Mouse (Mus musculus) 416B (cell line): ENCODE measurements around the gene Akap7.

ENCODE experiments used
- DNase-seq: peaks from one replicate; pipeline ENCODE4 v3.0.0; 2011; ENCODE audit warnings: low read depth

The Akap7 gene

GRCm38 (mm10) chr10:25257466-25257865, 50.2 kb downstream of the Akap7 start:
- DNase-seq = no peak

GRCm38 (mm10) chr10:25253474-25253873, 54.2 kb downstream of the Akap7 start:
- peak; percentile 29 for DNase-seq

- DNase-seq = peak; percentile 64
These were observed 54.7 kb downstream of the Akap7 start for GRCm38 (mm10) chr10:25253006-25253405.

- DNase-seq = peak; percentile 79
These were observed 57.6 kb downstream of the Akap7 start for GRCm38 (mm10) chr10:25250108-25250507.

GRCm38 (mm10) chr10:25246173-25246572, 61.5 kb downstream of the Akap7 start:
- DNase-seq = peak; percentile 52

GRCm38 (mm10) chr10:25239156-25239555, 68.5 kb downstream of the Akap7 start:
- peak; percentile 41 for DNase-seq

- DNase-seq = no peak
These were observed 73.6 kb downstream of the Akap7 start for GRCm38 (mm10) chr10:25234080-25234479.

- no peak for DNase-seq
These were observed 75.0 kb downstream of the Akap7 start for GRCm38 (mm10) chr10:25232700-25233099.

GRCm38 (mm10) chr10:25231358-25231757, 76.3 kb downstream of the Akap7 start:
- DNase-seq = no peak

GRCm38 (mm10) chr10:25224371-25224770, 83.3 kb downstream of the Akap7 start:
- DNase-seq = no peak

GRCm38 (mm10) chr10:25220754-25221153, 86.9 kb downstream of the Akap7 start:
- DNase-seq = no peak

GRCm38 (mm10) chr10:25219901-25220495, 87.7 kb downstream of the Akap7 start:
- no peak for DNase-seq

- DNase-seq = peak; percentile 59
These were observed 88.4 kb downstream of the Akap7 start for GRCm38 (mm10) chr10:25219220-25219628.

- DNase-seq = no peak
These were observed 88.9 kb downstream of the Akap7 start for GRCm38 (mm10) chr10:25218746-25219145.

- no peak for DNase-seq
These were observed 91.7 kb downstream of the Akap7 start for GRCm38 (mm10) chr10:25215977-25216376.

GRCm38 (mm10) chr10:25213716-25214115, 94.0 kb downstream of the Akap7 start:
- peak; percentile 47 for DNase-seq

- DNase-seq = no peak
These were observed 99.1 kb downstream of the Akap7 start for GRCm38 (mm10) chr10:25208619-25209018.

- DNase-seq = no peak
These were observed 99.8 kb downstream of the Akap7 start for GRCm38 (mm10) chr10:25207866-25208265.

- no peak for DNase-seq
These were observed 107.0 kb downstream of the Akap7 start for GRCm38 (mm10) chr10:25200691-25201090.

GRCm38 (mm10) chr10:25199510-25200353, 107.9 kb downstream of the Akap7 start:
- no peak for DNase-seq

GRCm38 (mm10) chr10:25198575-25198974, 109.1 kb downstream of the Akap7 start:
- DNase-seq = no peak

- DNase-seq = no peak
These were observed 109.6 kb downstream of the Akap7 start for GRCm38 (mm10) chr10:25198048-25198447.
